Mouse (Mus musculus): ENCODE measurements around the gene Retreg3.

- TF ChIP-seq CTCF (IDR thresholded peaks at IDR 0.05; ENCODE audit: low read depth, low read length), result no peak
- no peak for TF ChIP-seq POLR2A (IDR thresholded peaks at IDR 0.05; ENCODE audit: extremely low read depth, insufficient read depth, low read length)
Observed at GRCm38 (mm10) chr11:101167211-101167962, 47.7 kb upstream of the Retreg3 start.
